Mouse (Mus musculus): ENCODE results near the gene Gm2075. TPM values are rescaled to one million over a fixed set of nuclear protein-coding genes. Genes with fewer than 3 reads are reported as not detected.
"Not testable (repeated sequence)": the region's sequence is repeated elsewhere in the genome, so short reads cannot be mapped to it uniquely, and the experiment has no call there.

The Gm2075 gene
- not detected for total RNA-seq (2021)

GRCm38 (mm10) chr12:88011548-88011947 is at the start of gene Gm2075:
TSS of gene Gm2075 (plus strand) at chr12:88011848.
- intact Hi-C loops (cut with DNase I); DNase-seq (ENCODE audit: low spot score in 2 of 2): not testable (repeated sequence)

GRCm38 (mm10) chr12:87984000-87984399 is 27.6 kb upstream of the Gm2075 start:
- intact Hi-C loops (cut with DNase I): not testable (repeated sequence)
- DNase-seq (ENCODE audit: low spot score in 2 of 2): peak; percentile 1

GRCm38 (mm10) chr12:88004118-88004517 is 7.5 kb upstream of the Gm2075 start:
- intact Hi-C loops (cut with DNase I): not testable (repeated sequence)

GRCm38 (mm10) chr12:88018671-88019070 is 7.0 kb downstream of the Gm2075 start, which contains the start of gene Gm6803:
TSS of gene Gm6803 (minus strand) at chr12:88018771.
- intact Hi-C loops (cut with DNase I): not testable (repeated sequence)

More at GRCm38 (mm10) chr12:88004118-88004517, 7.5 kb upstream of the Gm2075 start:
- DNase-seq (ENCODE audit: low spot score in 2 of 2): not testable (repeated sequence)

GRCm38 (mm10) chr12:88026704-88027103 is 15.1 kb downstream of the Gm2075 start, which contains the start of gene Gm2056:
TSS of gene Gm2056 (plus strand) at chr12:88027004.
- intact Hi-C loops (cut with DNase I); DNase-seq (ENCODE audit: low spot score in 2 of 2): not testable (repeated sequence)

More at GRCm38 (mm10) chr12:88018671-88019070, 7.0 kb downstream of the Gm2075 start, which contains the start of gene Gm6803:
- DNase-seq (ENCODE audit: low spot score in 2 of 2): not testable (repeated sequence)

- DNase-seq (ENCODE audit: low spot score in 2 of 2); intact Hi-C loops (cut with DNase I): not testable (repeated sequence)
These were observed 20.6 kb downstream of the Gm2075 start for GRCm38 (mm10) chr12:88032250-88032649.

- intact Hi-C loops (cut with DNase I); DNase-seq (ENCODE audit: low spot score in 2 of 2): not testable (repeated sequence)
These were observed 27.4 kb downstream of the Gm2075 start for GRCm38 (mm10) chr12:88039062-88039461.

- intact Hi-C loops (cut with DNase I): loop anchor here (5.0 kb wide), 1 partner anchor 298 kb away; no protein-coding TSS in a partner anchor
- not testable (repeated sequence) for DNase-seq (ENCODE audit: low spot score in 2 of 2)
These were observed 28.1 kb downstream of the Gm2075 start for GRCm38 (mm10) chr12:88039703-88040102.

- DNase-seq (ENCODE audit: low spot score in 2 of 2): not testable (repeated sequence)
These were observed 33.6 kb downstream of the Gm2075 start for GRCm38 (mm10) chr12:88045226-88045625.

More at GRCm38 (mm10) chr12:88045226-88045625, 33.6 kb downstream of the Gm2075 start:
- intact Hi-C loops (cut with DNase I): not testable (repeated sequence)

Other genes with a start within 250 kb of the Gm2075 start
- gene Gm21319, start 236.1 kb upstream of the Gm2075 start, total RNA-seq (2021): not detected
- not detected for gene Gm21936, start 216.3 kb upstream of the Gm2075 start, total RNA-seq (2021)
- not detected for gene BB287469, start 195.3 kb upstream of the Gm2075 start, total RNA-seq (2021)
- gene Gm2001, start 169.5 kb upstream of the Gm2075 start, total RNA-seq (2021): not detected
- gene Gm2016, start 137.8 kb upstream of the Gm2075 start, total RNA-seq (2021): not detected
- not detected for gene Gm2022, start 116.5 kb upstream of the Gm2075 start, total RNA-seq (2021)
- not detected for gene Gm2035, start 92.0 kb upstream of the Gm2075 start, total RNA-seq (2021)
- not detected for gene Gm2042, start 57.8 kb upstream of the Gm2075 start, total RNA-seq (2021)
- gene Gm6803, start 6.9 kb downstream of the Gm2075 start, total RNA-seq (2021): not detected
- not detected for gene Gm2056, start 15.2 kb downstream of the Gm2075 start, total RNA-seq (2021)
- gene Gm16368, start 71.8 kb downstream of the Gm2075 start, total RNA-seq (2021): not detected
- not detected for gene Gm10436, start 170.3 kb downstream of the Gm2075 start, total RNA-seq (2021)
- not detected for gene Gm8332, start 238.3 kb downstream of the Gm2075 start, total RNA-seq (2021)